19 mouse cellular contexts compared by ENCODE assay signal in genomic region chr7:35058329-35058728, GRCm38 (mm10). TPM values are rescaled to one million over a fixed set of nuclear protein-coding genes. Genes with fewer than 3 reads are reported as not detected.
DNase-seq lines count a peak whose midpoint lies in the region; TF ChIP-seq lines count a peak whose summit lies in the region.
"Had no signal": no experiment of that assay in that cellular context is flagged by ENCODE, and none has a peak within 500 bp of the region (broad histone marks: within the 10 kb centered on the region; RNA-seq: fewer than 3 reads in every experiment).

No protein-coding gene starts in this region.

- H3K4me1 ChIP-seq in heart, adult 2 months (ENCODE audit: control insufficient read depth, insufficient read depth, low read length), result peaks cover 6% of the 10 kb centered on the region

- H3K79me2 ChIP-seq in heart, adult 2 months (replicated peaks; ENCODE audit: control insufficient read depth, insufficient read depth, low read length), result no peaks in the 10 kb centered on the region

- H3K9ac ChIP-seq in heart, adult 2 months (ENCODE audit: low read depth, low read length), result no peak overlapping the region
- H3K9ac ChIP-seq: embryonic facial prominence, embryonic 13.5 days; embryonic facial prominence, embryonic 15.5 days; forebrain, embryonic 12.5 days had no signal

- 82% methylated on average over 1 of the region's 1 CpGs for WGBS in heart, adult 2 months

- no peak for TF ChIP-seq EP300 in heart, adult 2 months (IDR thresholded peaks at IDR 0.05; ENCODE audit: insufficient read depth, low read depth, low read length)

- H3K4me3 ChIP-seq in heart, adult 2 months, result no peak overlapping the region
- H3K4me3 ChIP-seq: embryonic facial prominence, embryonic 13.5 days; embryonic facial prominence, embryonic 15.5 days; erythroblast, embryonic 14.5 days; forebrain, embryonic 10.5 days; forebrain, embryonic 12.5 days had no signal

- TF ChIP-seq POLR2A in heart, adult 2 months (IDR thresholded peaks at IDR 0.05; ENCODE audit: insufficient read depth, low read depth, low read length), result no peak

- peaks cover 9% of the 10 kb centered on the region for H3K36me3 ChIP-seq in heart, adult 2 months (ENCODE audit: control insufficient read depth, insufficient read depth, low read length)
- H3K36me3 ChIP-seq: embryonic facial prominence, embryonic 13.5 days; embryonic facial prominence, embryonic 15.5 days; forebrain, embryonic 12.5 days had no signal

- TF ChIP-seq CTCF in heart, adult 2 months (IDR thresholded peaks at IDR 0.05), result no peak

- H3K27ac ChIP-seq in heart, adult 2 months, result peak overlapping the region; percentile 96
- H3K27ac ChIP-seq: embryonic facial prominence, embryonic 13.5 days; embryonic facial prominence, embryonic 15.5 days; forebrain, embryonic 10.5 days; forebrain, embryonic 12.5 days had no signal

- intact Hi-C loops in heart, adult 2 months (cut with DNase I), result no loop called here
- intact Hi-C loops in heart, postnatal 36 days (cut with DNase I), result loop anchor here (10.0 kb wide), 1 partner anchor 176 kb away; no protein-coding TSS in a partner anchor

- no peak for DNase-seq in heart, adult 2 months
- no peak for DNase-seq in heart, postnatal 36 days
- DNase-seq in lung, postnatal 25 days (ENCODE audit: low spot score), result peak; percentile 59
- DNase-seq in lung, postnatal 14 days, result no peak
- DNase-seq: adrenal gland, adult 2 months; adrenal gland, postnatal 10 days; adrenal gland, postnatal 25 days; cerebellum, adult 11 months; cerebellum, adult 18-20 months; cerebellum, adult 8-10 months; cerebellum, adult 9-11 months; cerebellum, postnatal 14 days; cerebellum, postnatal 36 days; embryo, embryonic 11 days had no signal

- no peaks in the 10 kb centered on the region for H3K27me3 ChIP-seq in heart, adult 2 months (ENCODE audit: control insufficient read depth, insufficient read depth, low read length)
- H3K27me3 ChIP-seq: embryonic facial prominence, embryonic 13.5 days; embryonic facial prominence, embryonic 15.5 days; forebrain, embryonic 12.5 days had no signal

RNA-seq across cellular contexts. Expression of gene Cebpg, which starts 2.0 kb away (rescaled TPM):
- total RNA-seq in heart, adult 2 months (2021), result 10 to 100 TPM; 21.9 to 26.1 TPM
- 6.0 and 8.1 TPM in 2 replicates for polyA plus RNA-seq in heart, adult 2 months (2012; rRNA removed)
- 10 to 100 TPM; 21.5 to 24.6 TPM for total RNA-seq in heart, postnatal 36 days (2021)
